Mouse (Mus musculus) hindbrain, postnatal 0 days (tissue): ENCODE data around the gene Sowaha. TPM values are rescaled to one million over a fixed set of nuclear protein-coding genes. Genes with fewer than 3 reads are reported as not detected.

Experiments used
- ATAC-seq: fragments of 200-750 bp; cut with Nextera tagmentation; 2 replicates; pipeline ENCODE4 v1.8.0; 2017; ENCODE audit warnings: mild to moderate bottlenecking, moderate TSS enrichment, moderate library complexity
- DNase-seq: peaks from one replicate; pipeline ENCODE4 v3.0.0-alpha.2; 2015; ENCODE audit warnings: low spot score
- H3K27ac ChIP-seq: fragments of 300-500 bp; sonication (generic); 2 replicates; pipeline ENCODE4 v1.5.1; 2014; ENCODE audit warnings: mild to moderate bottlenecking
- H3K27me3 ChIP-seq: fragments of 300-500 bp; sonication (generic); 2 replicates; pipeline ENCODE4 v1.6.1; 2014; ENCODE audit warnings: low read length, mixed read lengths; ENCODE audit not compliant: insufficient read depth
- H3K36me3 ChIP-seq: fragments of 300-500 bp; sonication (generic); 2 replicates; pipeline ENCODE4 v1.6.1; 2014; ENCODE audit warnings: low read length, mixed read lengths; ENCODE audit not compliant: insufficient read depth
- H3K4me1 ChIP-seq: fragments of 300-500 bp; sonication (generic); 2 replicates; pipeline ENCODE4 v1.6.1; 2014; ENCODE audit warnings: antibody characterized with exemption, low read length, mixed read lengths; ENCODE audit not compliant: insufficient read depth
- H3K4me2 ChIP-seq: fragments of 300-500 bp; sonication (generic); 2 replicates; pipeline ENCODE4 v1.6.1; 2014; ENCODE audit warnings: low read depth, mild to moderate bottlenecking, low read length, moderate library complexity, mixed read lengths
- H3K4me3 ChIP-seq: fragments of 300-500 bp; sonication (generic); 2 replicates; pipeline ENCODE4 v1.5.1; 2014; ENCODE audit warnings: low read length
- H3K9ac ChIP-seq: fragments of 300-500 bp; sonication (generic); replicated peaks from 2 replicates; pipeline ENCODE4 v1.6.1; 2014; ENCODE audit warnings: mild to moderate bottlenecking, low read length, moderate library complexity, mixed read lengths
- H3K9me3 ChIP-seq: fragments of 300-500 bp; sonication (generic); 2 replicates; pipeline ENCODE4 v1.6.1; 2016; ENCODE audit warnings: low read length, mixed read lengths
- CTCF ChIP-seq: IDR thresholded peaks from 2 replicates; pipeline ENCODE4 v1.5.1; 2016; ENCODE audit warnings: antibody characterized with exemption, control low read depth, low read depth
- WGBS: fragments of 180-500 bp; shearing (Covaris S2); extraction: QIAGEN DNeasy Blood & Tissue Kit; methylation state at CpG from one replicate; pipeline ENCODE4 v1.1.7; 2014; 5-methylcytosine and 5-hydroxymethylcytosine counted together
- polyA plus RNA-seq: library from polyadenylated mRNA; unstranded; fragments of >200 nt; fragmentation: Nextera tagmentation; extraction: Ambion mirVana; gene quantifications from 2 replicates; pipeline ENCODE4 v1.2.1, GENCODE M21; 2015
- total RNA-seq: library from RNA; depleted of rRNA; stranded (reverse); fragments of >200 nt; gene quantifications from 2 replicates; pipeline ENCODE4 v1.2.3, GENCODE M21; 2014

Sowaha gene
- total and polyA plus RNA-seq, 2 experiments from 2014 or later: 4.2 to 8.7 TPM

DNA sequence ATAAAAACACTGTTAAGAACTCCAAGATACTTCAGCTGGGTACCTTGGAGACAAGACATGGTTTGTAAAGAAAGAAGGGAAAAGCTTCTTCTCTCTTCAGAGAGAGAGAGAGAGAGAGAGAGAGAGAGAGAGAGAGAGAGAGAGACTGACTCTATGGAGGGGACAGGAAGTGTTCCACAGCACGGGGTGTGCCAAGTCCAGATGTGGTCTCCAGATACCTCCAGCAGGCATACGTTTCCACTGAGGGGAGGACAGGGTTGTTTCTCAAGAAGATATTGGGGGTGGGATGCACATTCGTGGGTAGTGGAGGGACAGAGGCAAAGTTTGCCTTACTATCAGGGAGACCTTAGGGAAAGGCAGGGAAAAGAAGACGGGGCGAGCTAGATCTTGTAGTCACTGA is 38.7 kb upstream of the Sowaha start:
- 50% methylated on average over 5 of the region's 5 CpGs for WGBS
- H3K4me2 ChIP-seq: peak overlapping the region; percentile 87; the same call in 1 of the 2 replicates
- peaks cover 5% of the 10 kb centered on the region; the same call in 1 of the 2 replicates for H3K4me1 ChIP-seq
- H3K27ac ChIP-seq: no peak overlapping the region
- no peak for TF ChIP-seq CTCF
- ATAC-seq: no peak
- H3K9ac ChIP-seq: no peak overlapping the region
- no peak for DNase-seq
- no peaks in the 10 kb centered on the region for H3K36me3 ChIP-seq
- no peaks in the 10 kb centered on the region for H3K9me3 ChIP-seq
- H3K4me3 ChIP-seq: 0 out of 2 replicates have a peak overlapping the region, but pooled peaks have one; percentile 82
- H3K27me3 ChIP-seq: no peaks in the 10 kb centered on the region

DNA sequence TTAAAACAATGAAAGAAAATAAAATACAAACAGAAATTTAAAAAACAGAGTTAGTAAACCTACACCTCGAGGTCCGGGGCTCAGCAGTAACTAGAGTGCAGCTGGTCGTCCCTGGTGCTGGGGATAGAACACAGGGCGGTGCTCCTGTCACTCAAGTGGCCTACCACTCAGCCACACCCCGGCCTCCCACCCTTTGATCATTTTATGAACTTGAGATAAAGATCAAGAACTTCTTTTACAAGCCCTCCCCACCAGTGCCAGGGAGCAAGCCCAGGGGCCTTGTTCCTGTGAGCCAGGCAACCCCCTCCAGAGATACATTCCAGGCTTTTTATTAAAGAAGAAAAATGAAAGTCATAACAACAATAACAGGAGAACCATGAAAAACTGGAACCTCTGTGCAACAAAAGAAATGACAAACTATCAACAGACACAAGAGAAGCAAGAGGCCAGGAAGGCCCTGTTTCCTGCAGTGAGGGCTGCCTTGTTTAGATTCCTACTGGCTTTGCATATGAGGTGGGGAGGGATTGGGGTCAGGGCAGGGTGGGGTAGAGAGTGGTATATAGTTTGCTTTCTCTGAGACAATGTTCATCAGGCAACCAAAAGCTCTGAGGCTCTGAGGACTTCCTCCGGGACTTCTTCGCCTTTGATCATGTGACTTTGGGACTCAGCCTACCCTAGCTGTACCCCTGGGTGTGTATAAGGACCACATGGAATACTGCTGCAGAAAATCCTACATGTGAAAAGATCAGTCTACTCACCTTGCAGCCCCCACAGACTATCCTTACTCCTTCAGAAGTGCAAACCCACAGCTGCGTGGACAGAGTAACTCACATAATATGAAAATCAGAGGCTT is 36.9 kb upstream of the Sowaha start:
- H3K4me1 ChIP-seq: peaks cover 5% of the 10 kb centered on the region; the same call in 1 of the 2 replicates
- TF ChIP-seq CTCF: no peak
- no peak overlapping the region for H3K9ac ChIP-seq
- no peak overlapping the region for H3K27ac ChIP-seq
- H3K36me3 ChIP-seq: no peaks in the 10 kb centered on the region
- no peaks in the 10 kb centered on the region for H3K27me3 ChIP-seq
- no peak for ATAC-seq
- no peak for DNase-seq
- H3K9me3 ChIP-seq: no peaks in the 10 kb centered on the region
- H3K4me2 ChIP-seq: no peak overlapping the region
- 50% methylated on average over 8 of the region's 8 CpGs for WGBS
- H3K4me3 ChIP-seq: no peak overlapping the region

GRCm38 (mm10) chr11:53510351-53510750 is 30.3 kb upstream of the Sowaha start:
- Histone ChIP-seq H3K27me3 (no peaks in the 10 kb centered on the region), H3K36me3 (no peaks in the 10 kb centered on the region), H3K27ac (no peak overlapping the region), H3K4me1 (no peaks in the 10 kb centered on the region), H3K4me3 (no peak overlapping the region), H3K9me3 (no peaks in the 10 kb centered on the region), H3K4me2 (no peak overlapping the region), H3K9ac (no peak overlapping the region)
- TF ChIP-seq CTCF: no peak
- 37% methylated on average over 5 of the region's 5 CpGs for WGBS
- no peak for DNase-seq
- no peak for ATAC-seq

GRCm38 (mm10) chr11:53508591-53508990 is 28.5 kb upstream of the Sowaha start:
- Histone ChIP-seq H3K9me3 (no peaks in the 10 kb centered on the region), H3K36me3 (no peaks in the 10 kb centered on the region), H3K27me3 (no peaks in the 10 kb centered on the region), H3K27ac (no peak overlapping the region), H3K9ac (no peak overlapping the region), H3K4me3 (no peak overlapping the region), H3K4me1 (no peaks in the 10 kb centered on the region; the same call in 1 of the 2 replicates), H3K4me2 (no peak overlapping the region)
- DNase-seq (no peak), ATAC-seq (no peak)
- TF ChIP-seq CTCF: no peak
- 63% methylated on average over 3 of the region's 3 CpGs for WGBS

DNA sequence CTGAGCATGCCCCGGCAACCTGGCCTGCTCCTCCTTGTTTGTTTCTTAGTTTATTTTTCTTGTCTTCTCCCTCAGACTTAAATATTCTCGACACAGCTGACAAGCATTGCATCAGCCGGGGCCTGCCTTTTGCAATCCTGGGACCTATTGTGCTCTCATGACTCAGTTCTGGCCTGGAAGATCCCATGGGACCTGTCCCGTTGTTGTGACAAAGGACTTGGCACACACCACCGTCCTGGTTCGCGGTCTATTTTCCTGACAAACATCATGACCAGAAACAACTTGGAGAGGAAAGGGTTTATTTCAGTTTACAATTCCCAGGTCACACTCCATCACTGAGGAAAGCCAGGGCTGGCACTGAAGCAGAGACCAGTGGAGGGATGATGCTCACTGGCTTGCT is 28.1 kb upstream of the Sowaha start:
- TF ChIP-seq CTCF: no peak
- H3K27me3 ChIP-seq: no peaks in the 10 kb centered on the region
- H3K4me2 ChIP-seq: no peak overlapping the region
- no peaks in the 10 kb centered on the region for H3K9me3 ChIP-seq
- H3K27ac ChIP-seq: no peak overlapping the region
- WGBS: 41% methylated on average over 7 of the region's 7 CpGs
- H3K4me3 ChIP-seq: no peak overlapping the region
- no peaks in the 10 kb centered on the region for H3K36me3 ChIP-seq
- DNase-seq (no peak), ATAC-seq (no peak)
- H3K9ac ChIP-seq: no peak overlapping the region
- no peaks in the 10 kb centered on the region; the same call in 1 of the 2 replicates for H3K4me1 ChIP-seq

GRCm38 (mm10) chr11:53507098-53507805 is 27.2 kb upstream of the Sowaha start:
- ATAC-seq (no peak), DNase-seq (no peak)
- Histone ChIP-seq H3K4me1 (no peaks in the 10 kb centered on the region; the same call in 1 of the 2 replicates), H3K4me3 (no peak overlapping the region), H3K4me2 (no peak overlapping the region), H3K9ac (no peak overlapping the region), H3K27ac (no peak overlapping the region), H3K36me3 (no peaks in the 10 kb centered on the region), H3K27me3 (no peaks in the 10 kb centered on the region), H3K9me3 (no peaks in the 10 kb centered on the region)
- 69% methylated on average over 9 of the region's 9 CpGs for WGBS
- TF ChIP-seq CTCF: no peak
